Mouse (Mus musculus): ENCODE measurements around the gene Napepld. TPM values are rescaled to one million over a fixed set of nuclear protein-coding genes. Genes with fewer than 3 reads are reported as not detected.
A peak's percentile ranks its signal among the peaks of the same experiment; 100 is the strongest.

The Napepld gene
- total and polyA plus RNA-seq, 3 experiments = 1.6 to 1.8 (median 1.7) TPM

DNA sequence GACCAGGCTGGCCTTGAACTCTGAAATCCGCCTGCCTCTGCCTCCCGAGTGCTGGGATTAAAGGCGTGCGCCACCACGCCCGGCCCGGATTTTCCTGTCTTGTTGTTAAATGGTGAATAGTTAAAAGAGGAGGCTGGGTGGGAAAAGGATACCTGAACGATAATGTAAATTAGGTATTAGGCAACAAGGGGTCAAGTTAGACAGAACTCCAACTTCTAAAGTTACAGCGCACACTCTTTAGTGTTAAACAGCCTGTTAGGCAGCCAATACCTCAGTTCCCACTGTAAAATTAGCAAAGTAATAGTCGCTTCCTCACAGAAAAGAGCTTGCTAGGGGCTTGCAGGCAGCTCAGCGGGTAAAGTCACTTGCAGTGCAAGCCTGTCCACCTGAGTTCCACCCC is 34.9 kb upstream of the Napepld start:
- peaks cover 4 to 28% of the 10 kb centered on the region in 2 experiments for H3K4me1 ChIP-seq (ENCODE audit: control insufficient read depth in 1 of 2, insufficient read depth in 2 of 2)
- TF ChIP-seq CHD2 (IDR thresholded peaks at IDR 0.05; ENCODE audit: low read length) (no peak), JUN (IDR thresholded peaks at IDR 0.05; ENCODE audit: insufficient read depth, low read depth, low read length) (no peak)
- H3K9me3 ChIP-seq (replicated peaks; ENCODE audit: low read length) = no peaks in the 10 kb centered on the region
- no peak overlapping the region for H3K4me3 ChIP-seq (replicated peaks in 1 of 3; ENCODE audit: low read depth in 2 of 3, low read length in 2 of 3, poor library complexity in 1 of 3)
- peaks cover 16% of the 10 kb centered on the region for H3K79me2 ChIP-seq (replicated peaks; ENCODE audit: control insufficient read depth, extremely low read depth, insufficient read depth, poor library complexity, severe bottlenecking)
- H3K9ac ChIP-seq (ENCODE audit: insufficient read depth, low read depth) = no peak overlapping the region
- dilution Hi-C loops (cut with MboI; ENCODE audit: extremely low pct_ligation_motif_present, extremely low pct_unique_long_range_greater_than_20kb, low sequenced_read_pairs) = no loop called here
- in situ Hi-C loops (cut with MboI; ENCODE audit: low pct_ligation_motif_present, low pct_unique_long_range_greater_than_20kb, low sequenced_read_pairs) = no loop called here
- H3K27ac ChIP-seq (ENCODE audit: insufficient read depth, low read depth) = no peak overlapping the region
- peaks cover 14 to 24% of the 10 kb centered on the region in 2 experiments for H3K36me3 ChIP-seq (replicated peaks in 1 of 2; ENCODE audit: control insufficient read depth in 1 of 2, insufficient read depth in 1 of 2, low read length in 1 of 2)
- H3K4me2 ChIP-seq (ENCODE audit: insufficient read depth, low read depth, poor library complexity, severe bottlenecking) = no peak overlapping the region
- H3K27me3 ChIP-seq (replicated peaks) = no peaks in the 10 kb centered on the region
- DNase-seq (ENCODE audit: extremely low read depth) = no peak

DNA sequence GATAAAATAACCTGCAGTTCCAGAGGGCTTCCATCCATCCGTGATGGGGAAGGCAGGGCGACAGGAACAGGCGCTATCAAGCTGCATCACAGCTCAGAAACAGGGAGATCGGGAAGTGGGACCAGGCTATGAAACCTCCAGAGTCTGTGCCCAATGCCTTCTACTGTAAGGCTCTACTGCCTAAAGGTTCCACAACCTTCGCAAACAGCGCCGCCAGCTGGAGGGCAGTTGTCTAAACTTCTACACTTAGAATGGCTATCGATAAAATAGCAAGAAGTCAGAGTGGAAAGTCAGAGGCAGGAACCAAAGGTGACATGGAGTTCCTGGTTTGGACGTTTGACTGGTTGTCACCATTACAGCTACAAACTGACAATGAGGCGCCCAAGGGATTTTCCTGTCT is 34.4 kb upstream of the Napepld start:
- dilution Hi-C loops (cut with MboI; ENCODE audit: extremely low pct_ligation_motif_present, extremely low pct_unique_long_range_greater_than_20kb, low sequenced_read_pairs) = no loop called here
- H3K9ac ChIP-seq (ENCODE audit: insufficient read depth, low read depth) = peak overlapping the region; percentile 16; the same call in 1 of the 2 replicates
- peaks cover 9 to 28% of the 10 kb centered on the region in 2 experiments for H3K4me1 ChIP-seq (ENCODE audit: control insufficient read depth in 1 of 2, insufficient read depth in 2 of 2)
- H3K79me2 ChIP-seq (replicated peaks; ENCODE audit: control insufficient read depth, extremely low read depth, insufficient read depth, poor library complexity, severe bottlenecking) = peaks cover 16% of the 10 kb centered on the region
- H3K27me3 ChIP-seq (replicated peaks) = no peaks in the 10 kb centered on the region
- TF ChIP-seq HCFC1 (IDR thresholded peaks at IDR 0.05; ENCODE audit: low read depth, low read length) (no peak), TCF12 (IDR thresholded peaks at IDR 0.05; ENCODE audit: low read depth, low read length) (0 out of 2 replicates have a peak, but pooled peaks have one; percentile 3), JUN (IDR thresholded peaks at IDR 0.05; ENCODE audit: insufficient read depth, low read depth, low read length) (no peak), USF1 (IDR thresholded peaks at IDR 0.05; ENCODE audit: low read depth, low read length) (no peak), CHD1 (IDR thresholded peaks at IDR 0.05; ENCODE audit: low read depth, low read length) (no peak; the same call in 1 of the 2 replicates), POLR2A (IDR thresholded peaks at IDR 0.05; ENCODE audit: low read depth, low read length) (peak; percentile 45; the same call in 1 of the 2 replicates), EP300 (IDR thresholded peaks at IDR 0.05; ENCODE audit: low read length) (no peak), NELFE (IDR thresholded peaks at IDR 0.05; ENCODE audit: low read depth, low read length) (peak; percentile 50; the same call in 1 of the 2 replicates), TBP (conservative IDR thresholded peaks at IDR 0.05; ENCODE audit: low read depth, low read length) (0 out of 2 replicates have a peak, but pooled peaks have one; percentile 19), JUND (conservative IDR thresholded peaks at IDR 0.05; ENCODE audit: low read depth, low read length) (no peak), MYC (IDR thresholded peaks at IDR 0.05; ENCODE audit: low read depth, low read length) (no peak), POLR2AphosphoS2 (IDR thresholded peaks at IDR 0.05; ENCODE audit: low read depth, low read length) (no peak), PAX5 (IDR thresholded peaks at IDR 0.05; ENCODE audit: low read length) (no peak), ZC3H11A (IDR thresholded peaks at IDR 0.05; ENCODE audit: low read depth, low read length) (no peak), RAD21 (IDR thresholded peaks at IDR 0.05; ENCODE audit: low read depth, low read length) (peak; percentile 84), UBTF (IDR thresholded peaks at IDR 0.05; ENCODE audit: low read depth, low read length) (no peak), IRF4 (IDR thresholded peaks at IDR 0.05; ENCODE audit: low read depth, low read length) (0 out of 2 replicates have a peak, but pooled peaks have one; percentile 7), CTCF (conservative IDR thresholded peaks at IDR 0.05 in 1 of 2, IDR thresholded peaks at IDR 0.05 in 1 of 2; ENCODE audit: low read depth in 2 of 2, low read length in 2 of 2) (peak; percentile 82 to 93), SMC3 (IDR thresholded peaks at IDR 0.05; ENCODE audit: low read depth, low read length) (peak; percentile 75)
- H3K9me3 ChIP-seq (replicated peaks; ENCODE audit: low read length) = no peaks in the 10 kb centered on the region
- peaks cover 14 to 25% of the 10 kb centered on the region in 2 experiments for H3K36me3 ChIP-seq (replicated peaks in 1 of 2; ENCODE audit: control insufficient read depth in 1 of 2, insufficient read depth in 1 of 2, low read length in 1 of 2)
- H3K4me3 ChIP-seq (replicated peaks in 1 of 3; ENCODE audit: low read depth in 2 of 3, low read length in 2 of 3, poor library complexity in 1 of 3) = peak overlapping the region; percentile 42 to 65 (median 55)
- no peak overlapping the region for H3K27ac ChIP-seq (ENCODE audit: insufficient read depth, low read depth)
- H3K4me2 ChIP-seq (ENCODE audit: insufficient read depth, low read depth, poor library complexity, severe bottlenecking) = no peak overlapping the region
- DNase-seq (ENCODE audit: extremely low read depth) = peak; percentile 88
- in situ Hi-C loops (cut with MboI; ENCODE audit: low pct_ligation_motif_present, low pct_unique_long_range_greater_than_20kb, low sequenced_read_pairs) = no loop called here
